Mouse (Mus musculus): ENCODE results near the gene Vash1.

DNA sequence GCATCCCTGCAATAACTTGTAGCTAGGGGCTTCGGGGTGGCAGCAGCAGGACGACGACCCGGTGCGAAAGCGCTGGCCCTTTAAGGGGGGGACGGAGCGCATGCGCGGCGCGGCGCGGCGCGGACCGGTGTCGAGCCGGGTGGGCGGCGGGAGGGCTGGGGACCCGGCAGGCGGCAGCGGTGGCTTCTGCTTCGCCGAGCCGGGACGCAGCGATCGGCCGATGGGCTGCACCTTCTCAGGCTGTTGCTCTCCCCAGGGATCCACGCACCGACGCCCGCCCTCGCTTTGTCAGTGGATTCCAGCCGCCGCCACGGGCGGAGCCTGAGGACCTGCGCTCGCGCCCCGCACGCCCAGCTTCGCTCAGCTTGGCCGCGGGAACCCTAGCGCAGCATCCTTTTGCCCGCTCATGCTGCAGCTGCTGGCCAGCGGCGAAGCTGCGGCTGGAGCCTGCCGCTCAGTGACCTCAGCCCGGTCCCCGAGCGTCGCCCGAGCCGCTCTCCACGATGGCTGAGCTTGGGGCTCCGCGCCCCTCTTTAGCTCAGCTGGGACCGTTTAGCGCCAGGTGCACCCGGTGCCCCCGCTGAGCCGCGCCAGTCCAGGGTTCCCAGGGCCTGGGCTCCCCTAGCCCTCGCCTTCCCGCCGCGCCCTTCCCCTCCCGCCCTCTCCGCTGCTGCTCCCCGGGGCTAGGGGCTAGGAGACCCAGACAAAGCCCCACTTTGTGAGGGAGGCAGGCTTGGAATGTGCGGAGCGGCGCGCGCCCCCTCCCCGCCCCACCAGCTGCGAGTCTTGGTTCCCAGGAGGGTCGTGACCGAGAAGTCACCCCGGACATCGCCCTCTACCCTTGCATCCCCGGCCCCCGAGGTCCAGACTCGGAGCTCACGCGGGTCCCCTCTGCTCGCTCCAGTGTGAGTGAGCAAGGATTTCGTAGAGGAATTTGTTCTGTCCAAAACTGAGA is at the start of gene Vash1:
- TF ChIP-seq CTCF (IDR thresholded peaks at IDR 0.05; ENCODE audit: low read depth, low read length) (no peak), POLR2A (IDR thresholded peaks at IDR 0.05; ENCODE audit: extremely low read depth, insufficient read depth, low read length) (no peak)
